Mouse (Mus musculus): Measurements from ENCODE around the gene Fam8a1. TPM values are rescaled to one million over a fixed set of nuclear protein-coding genes. Genes with fewer than 3 reads are reported as not detected.

Gene Fam8a1
- polyA plus RNA-seq, 1 experiment from 2014 or later, result 4.6 TPM

DNA sequence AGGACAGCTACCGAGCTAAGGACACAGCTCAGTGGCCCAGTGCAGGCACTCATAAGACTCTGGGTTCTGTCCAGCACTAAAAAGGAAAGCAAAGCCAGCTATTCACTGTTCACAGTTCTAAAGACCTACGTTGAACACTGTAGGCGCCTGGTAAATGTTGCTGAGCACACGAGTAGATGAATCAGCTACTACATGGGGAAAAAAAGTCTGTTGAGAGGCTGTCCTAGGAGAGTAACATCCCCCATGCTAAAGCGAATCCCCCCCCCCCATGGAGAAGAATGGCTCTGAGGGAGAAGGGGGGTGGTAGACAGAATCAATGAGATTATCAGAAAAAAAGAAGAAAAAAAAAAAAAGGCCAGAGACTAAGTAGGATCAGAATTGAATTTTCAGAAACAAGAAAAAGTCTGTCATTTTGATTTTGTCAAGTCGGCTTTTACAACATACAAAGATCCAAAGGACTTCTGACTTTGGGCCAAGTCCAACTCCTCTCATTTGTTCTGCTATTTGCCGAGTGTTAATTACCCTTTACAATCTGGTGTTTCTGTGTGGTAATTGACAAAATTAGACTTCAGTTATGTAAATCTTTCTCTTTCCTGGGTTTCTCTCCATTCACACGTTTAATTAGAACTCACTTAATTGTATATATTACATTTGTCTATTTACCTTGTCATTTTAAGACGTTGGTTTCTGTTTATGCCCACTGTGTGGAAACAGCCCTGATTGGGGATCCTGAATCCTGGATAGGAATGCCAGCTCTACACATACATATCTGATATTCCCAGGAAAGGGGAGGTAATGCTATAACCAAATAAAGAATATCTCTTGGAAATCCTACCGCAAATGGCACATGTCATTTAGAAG lies 28.5 kb upstream of the Fam8a1 start:
- Histone ChIP-seq H3K4me1 (ENCODE audit: control insufficient read depth, insufficient read depth, low read length) (no peaks in the 10 kb centered on the region), H3K36me3 (ENCODE audit: control insufficient read depth, insufficient read depth, low read length) (no peaks in the 10 kb centered on the region), H3K4me2 (ENCODE audit: low read depth, low read length) (no peak overlapping the region), H3K4me3 (ENCODE audit: low read length) (no peak overlapping the region), H3K9me3 (ENCODE audit: control insufficient read depth, low read length) (peaks cover 7% of the 10 kb centered on the region), H3K27me3 (replicated peaks; ENCODE audit: control insufficient read depth, insufficient read depth, low read length) (no peaks in the 10 kb centered on the region), H3K9ac (ENCODE audit: low read depth, low read length) (no peak overlapping the region), H3K27ac (ENCODE audit: low read length) (no peak overlapping the region)
- no peak for ATAC-seq
- 88% methylated on average over 10 of the region's 10 CpGs for WGBS

DNA sequence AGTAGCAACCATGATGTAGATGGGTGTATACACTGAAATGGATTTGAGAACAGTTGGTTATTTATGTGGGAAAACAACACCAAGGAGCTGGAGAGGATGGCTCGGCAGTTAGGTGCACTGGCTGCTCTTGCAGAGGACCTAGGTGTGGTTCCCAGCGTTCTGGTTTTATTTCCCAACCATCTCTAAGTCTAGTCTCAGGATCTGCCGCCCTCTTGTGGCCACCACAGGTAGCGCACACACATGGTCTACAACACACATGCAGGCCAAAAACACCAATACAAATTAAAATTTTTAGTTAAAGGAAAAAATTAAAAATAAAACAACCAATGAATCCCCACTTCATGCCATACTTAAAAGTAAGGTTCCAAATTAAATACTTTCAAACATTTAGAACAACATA lies 27.0 kb upstream of the Fam8a1 start:
- Histone ChIP-seq H3K4me1 (ENCODE audit: control insufficient read depth, insufficient read depth, low read length) (no peaks in the 10 kb centered on the region), H3K27ac (ENCODE audit: low read length) (no peak overlapping the region), H3K27me3 (replicated peaks; ENCODE audit: control insufficient read depth, insufficient read depth, low read length) (no peaks in the 10 kb centered on the region), H3K36me3 (ENCODE audit: control insufficient read depth, insufficient read depth, low read length) (no peaks in the 10 kb centered on the region), H3K4me2 (ENCODE audit: low read depth, low read length) (no peak overlapping the region), H3K9ac (ENCODE audit: low read depth, low read length) (no peak overlapping the region), H3K4me3 (ENCODE audit: low read length) (no peak overlapping the region), H3K9me3 (ENCODE audit: control insufficient read depth, low read length) (peaks cover 7% of the 10 kb centered on the region)
- ATAC-seq, result no peak
- WGBS, result 85% methylated on average over 4 of the region's 4 CpGs

DNA sequence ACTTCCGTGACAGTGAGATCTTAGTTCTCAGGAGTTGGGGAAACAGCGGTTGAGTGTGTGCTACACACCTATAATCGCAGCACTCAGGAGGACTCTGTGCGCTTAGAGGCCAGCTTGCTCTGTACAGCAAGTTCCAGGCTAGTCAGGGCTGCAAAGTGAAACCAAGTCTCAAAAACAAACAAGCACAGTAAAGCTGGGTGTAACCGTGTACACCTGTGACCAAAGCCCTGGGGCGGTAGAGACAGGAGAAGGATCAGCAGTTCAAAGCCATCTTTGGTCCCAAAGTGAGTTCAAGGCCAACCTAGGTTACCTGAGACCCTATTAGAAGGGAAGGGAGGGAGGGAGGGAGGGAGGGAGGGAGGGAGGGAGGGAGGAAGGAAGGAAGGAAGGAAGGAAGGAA lies 25.1 kb upstream of the Fam8a1 start:
- ATAC-seq, result no peak

DNA sequence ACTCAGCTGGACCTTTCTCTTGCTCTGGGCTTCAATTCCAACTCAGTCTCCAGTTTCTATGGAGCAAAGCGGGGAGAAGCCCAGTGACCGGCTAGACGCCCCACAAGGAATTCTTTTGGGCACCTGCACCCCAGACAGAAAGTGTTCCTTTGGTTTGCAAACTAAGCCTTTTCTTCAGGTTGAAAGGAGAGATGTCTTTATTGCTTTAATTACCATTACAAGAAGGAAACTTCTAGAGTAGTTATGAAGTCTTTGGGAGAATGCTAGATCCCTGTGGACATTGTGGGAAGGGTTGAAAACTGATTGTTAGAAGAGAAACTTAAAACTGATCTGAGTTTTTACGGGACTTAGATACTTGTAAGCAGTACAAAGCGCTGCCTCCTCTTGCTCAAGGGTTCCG lies 23.8 kb upstream of the Fam8a1 start:
- no peaks in the 10 kb centered on the region for H3K4me1 ChIP-seq (ENCODE audit: control insufficient read depth, insufficient read depth, low read length)
- no peak overlapping the region for H3K4me3 ChIP-seq (ENCODE audit: low read length)
- ATAC-seq, result no peak
- H3K27me3 ChIP-seq (replicated peaks; ENCODE audit: control insufficient read depth, insufficient read depth, low read length), result no peaks in the 10 kb centered on the region
- H3K36me3 ChIP-seq (ENCODE audit: control insufficient read depth, insufficient read depth, low read length), result no peaks in the 10 kb centered on the region
- WGBS, result 88% methylated on average over 6 of the region's 6 CpGs
- H3K27ac ChIP-seq (ENCODE audit: low read length), result no peak overlapping the region
- H3K9me3 ChIP-seq (ENCODE audit: control insufficient read depth, low read length), result peaks cover 7% of the 10 kb centered on the region
- H3K4me2 ChIP-seq (ENCODE audit: low read depth, low read length), result no peak overlapping the region
- H3K9ac ChIP-seq (ENCODE audit: low read depth, low read length), result no peak overlapping the region

More for the DNA sequence above, 25.1 kb upstream of the Fam8a1 start:
- Histone ChIP-seq H3K27ac (ENCODE audit: low read length) (no peak overlapping the region), H3K9me3 (ENCODE audit: control insufficient read depth, low read length) (peaks cover 7% of the 10 kb centered on the region), H3K27me3 (replicated peaks; ENCODE audit: control insufficient read depth, insufficient read depth, low read length) (no peaks in the 10 kb centered on the region), H3K4me2 (ENCODE audit: low read depth, low read length) (no peak overlapping the region), H3K4me3 (ENCODE audit: low read length) (no peak overlapping the region), H3K9ac (ENCODE audit: low read depth, low read length) (no peak overlapping the region), H3K4me1 (ENCODE audit: control insufficient read depth, insufficient read depth, low read length) (no peaks in the 10 kb centered on the region), H3K36me3 (ENCODE audit: control insufficient read depth, insufficient read depth, low read length) (no peaks in the 10 kb centered on the region)
- 85% methylated on average over 6 of the region's 6 CpGs for WGBS

- WGBS, result 81% methylated on average over 7 of the region's 7 CpGs
- H3K4me3 ChIP-seq (ENCODE audit: low read length), result no peak overlapping the region
Observed at GRCm38 (mm10) chr13:46651853-46652252, 17.5 kb upstream of the Fam8a1 start.

DNA sequence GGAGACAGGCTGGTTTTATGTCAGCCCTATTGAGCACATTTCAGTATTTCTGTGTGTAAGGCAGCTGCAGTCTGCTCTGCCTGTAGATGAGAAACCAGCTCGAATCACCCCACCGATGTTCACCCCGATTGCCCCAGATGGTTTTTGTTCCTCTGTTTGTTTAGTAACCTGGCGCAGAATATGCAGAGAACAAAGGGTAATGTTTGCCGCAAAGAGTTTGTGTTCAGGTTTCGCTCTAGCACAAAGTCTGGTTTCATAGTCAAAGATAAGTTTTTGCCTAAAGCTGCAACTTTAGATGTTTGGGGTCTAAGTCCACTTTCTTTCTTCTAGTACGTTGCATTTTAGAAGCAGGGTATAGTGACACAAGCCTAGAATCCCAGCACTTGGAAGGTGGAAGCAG lies 16.7 kb upstream of the Fam8a1 start:
- Histone ChIP-seq H3K4me2 (ENCODE audit: low read depth, low read length) (no peak overlapping the region), H3K9me3 (ENCODE audit: control insufficient read depth, low read length) (no peaks in the 10 kb centered on the region), H3K27me3 (replicated peaks; ENCODE audit: control insufficient read depth, insufficient read depth, low read length) (no peaks in the 10 kb centered on the region), H3K27ac (ENCODE audit: low read length) (no peak overlapping the region), H3K4me1 (ENCODE audit: control insufficient read depth, insufficient read depth, low read length) (no peaks in the 10 kb centered on the region), H3K36me3 (ENCODE audit: control insufficient read depth, insufficient read depth, low read length) (no peaks in the 10 kb centered on the region), H3K4me3 (ENCODE audit: low read length) (no peak overlapping the region), H3K9ac (ENCODE audit: low read depth, low read length) (no peak overlapping the region)
- no peak for ATAC-seq
- WGBS, result 72% methylated on average over 7 of the region's 7 CpGs

More at GRCm38 (mm10) chr13:46651853-46652252, 17.5 kb upstream of the Fam8a1 start:
- no peaks in the 10 kb centered on the region for H3K27me3 ChIP-seq (replicated peaks; ENCODE audit: control insufficient read depth, insufficient read depth, low read length)
- H3K9me3 ChIP-seq (ENCODE audit: control insufficient read depth, low read length), result no peaks in the 10 kb centered on the region
- no peaks in the 10 kb centered on the region for H3K36me3 ChIP-seq (ENCODE audit: control insufficient read depth, insufficient read depth, low read length)
- no peaks in the 10 kb centered on the region for H3K4me1 ChIP-seq (ENCODE audit: control insufficient read depth, insufficient read depth, low read length)
- H3K9ac ChIP-seq (ENCODE audit: low read depth, low read length), result no peak overlapping the region
- no peak overlapping the region for H3K4me2 ChIP-seq (ENCODE audit: low read depth, low read length)
- H3K27ac ChIP-seq (ENCODE audit: low read length), result no peak overlapping the region
- ATAC-seq, result no peak

DNA sequence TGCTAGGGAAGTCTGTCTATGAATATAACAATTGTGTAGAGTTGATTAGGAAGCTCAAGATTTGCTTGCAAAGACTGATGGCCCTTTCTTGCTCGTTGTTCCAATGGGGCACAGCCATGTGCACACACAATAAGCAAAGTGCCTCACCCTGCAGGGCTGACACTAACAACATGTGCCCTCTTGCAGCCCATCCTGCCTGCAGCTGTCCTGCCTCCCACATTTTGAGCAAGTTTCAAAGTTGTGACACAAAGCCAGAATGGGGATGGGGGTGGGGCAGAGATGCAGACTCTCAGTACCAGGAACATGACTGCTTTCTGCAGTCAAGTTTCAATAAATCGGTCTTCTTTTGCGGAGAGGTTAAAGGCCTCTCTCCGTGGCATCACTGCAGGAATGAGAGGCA lies 15.7 kb upstream of the Fam8a1 start:
- 59% methylated on average over 4 of the region's 4 CpGs for WGBS
- H3K4me1 ChIP-seq (ENCODE audit: control insufficient read depth, insufficient read depth, low read length), result no peaks in the 10 kb centered on the region
- no peak for ATAC-seq
- H3K36me3 ChIP-seq (ENCODE audit: control insufficient read depth, insufficient read depth, low read length), result no peaks in the 10 kb centered on the region
- no peaks in the 10 kb centered on the region for H3K9me3 ChIP-seq (ENCODE audit: control insufficient read depth, low read length)
- H3K27ac ChIP-seq (ENCODE audit: low read length), result no peak overlapping the region
- no peak overlapping the region for H3K4me2 ChIP-seq (ENCODE audit: low read depth, low read length)
- no peaks in the 10 kb centered on the region for H3K27me3 ChIP-seq (replicated peaks; ENCODE audit: control insufficient read depth, insufficient read depth, low read length)
- no peak overlapping the region for H3K9ac ChIP-seq (ENCODE audit: low read depth, low read length)
- H3K4me3 ChIP-seq (ENCODE audit: low read length), result no peak overlapping the region

DNA sequence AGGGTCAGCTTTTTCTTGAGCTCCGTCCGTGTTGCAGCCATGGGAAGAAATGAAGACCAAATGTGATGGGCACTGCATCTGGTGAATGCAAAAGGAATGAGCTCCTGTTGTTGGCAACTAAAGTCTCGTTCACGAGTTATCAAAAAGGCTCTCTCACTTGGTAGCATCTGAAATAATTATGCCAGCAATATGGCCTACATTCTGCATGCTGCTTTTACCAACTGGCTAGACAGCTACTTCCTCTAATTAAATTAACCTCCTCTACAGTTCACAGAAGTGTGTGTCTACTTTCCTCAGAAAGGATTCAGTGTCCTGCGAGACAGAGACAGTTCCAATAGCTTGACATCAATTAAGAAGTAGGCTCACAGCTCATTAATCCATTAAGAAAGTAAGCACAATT lies 14.8 kb upstream of the Fam8a1 start:
- H3K4me3 ChIP-seq (ENCODE audit: low read length), result no peak overlapping the region
- H3K36me3 ChIP-seq (ENCODE audit: control insufficient read depth, insufficient read depth, low read length), result no peaks in the 10 kb centered on the region
- no peak overlapping the region for H3K27ac ChIP-seq (ENCODE audit: low read length)
- H3K9me3 ChIP-seq (ENCODE audit: control insufficient read depth, low read length), result no peaks in the 10 kb centered on the region
- no peak overlapping the region for H3K9ac ChIP-seq (ENCODE audit: low read depth, low read length)
- no peaks in the 10 kb centered on the region for H3K4me1 ChIP-seq (ENCODE audit: control insufficient read depth, insufficient read depth, low read length)
- WGBS, result 83% methylated on average over 5 of the region's 5 CpGs
- no peak for ATAC-seq
- H3K4me2 ChIP-seq (ENCODE audit: low read depth, low read length), result no peak overlapping the region
- H3K27me3 ChIP-seq (replicated peaks; ENCODE audit: control insufficient read depth, insufficient read depth, low read length), result no peaks in the 10 kb centered on the region

DNA sequence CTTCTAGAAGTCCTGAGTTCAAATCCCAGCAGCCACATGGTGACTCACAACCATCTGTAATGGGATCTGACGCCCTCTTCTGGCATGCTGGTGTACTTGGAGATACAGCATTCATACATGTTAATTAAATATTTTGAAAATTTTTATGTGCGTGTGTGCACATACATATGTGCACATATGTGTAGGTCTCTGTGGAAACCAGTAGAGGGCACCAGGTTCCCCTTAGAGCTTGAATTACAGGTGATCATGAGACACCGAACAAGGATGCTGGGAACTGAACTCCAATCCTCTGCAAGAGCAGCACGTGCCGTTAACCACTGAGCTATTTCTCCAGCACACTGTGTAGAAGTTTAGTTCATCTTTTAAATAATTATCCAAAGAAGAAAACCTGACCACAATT lies 10.1 kb upstream of the Fam8a1 start:
- H3K4me2 ChIP-seq (ENCODE audit: low read depth, low read length), result no peak overlapping the region
- no peaks in the 10 kb centered on the region for H3K9me3 ChIP-seq (ENCODE audit: control insufficient read depth, low read length)
- H3K27me3 ChIP-seq (replicated peaks; ENCODE audit: control insufficient read depth, insufficient read depth, low read length), result no peaks in the 10 kb centered on the region
- no peak for ATAC-seq
- H3K36me3 ChIP-seq (ENCODE audit: control insufficient read depth, insufficient read depth, low read length), result no peaks in the 10 kb centered on the region
- no peak overlapping the region for H3K4me3 ChIP-seq (ENCODE audit: low read length)
- WGBS, result 87% methylated on average over 5 of the region's 5 CpGs
- H3K4me1 ChIP-seq (ENCODE audit: control insufficient read depth, insufficient read depth, low read length), result no peaks in the 10 kb centered on the region
- no peak overlapping the region for H3K27ac ChIP-seq (ENCODE audit: low read length)
- no peak overlapping the region for H3K9ac ChIP-seq (ENCODE audit: low read depth, low read length)
